Mouse (Mus musculus) neural tube, embryonic 14.5 days (tissue): ENCODE measurements at regions not wholly inside any gene's neighbourhood (a gene's known extent, or its start where the extent isn't known, plus 50 kb on each side); places are given as distances from the start of the nearest gene placed in this dataset.

Experiments used
- ATAC-seq: fragments of 200-750 bp; cut with Nextera tagmentation; 2 replicates; pipeline ENCODE4 v1.8.0; 2017; ENCODE audit warnings: low read depth, mild to moderate bottlenecking, moderate TSS enrichment, moderate library complexity
- H3K27ac ChIP-seq: fragments of 300-500 bp; sonication (generic); 2 replicates; pipeline ENCODE4 v1.5.1; 2014; ENCODE audit warnings: low read depth, mild to moderate bottlenecking, control low read depth, low read length, moderate library complexity, mixed read lengths
- H3K27me3 ChIP-seq: fragments of 300-500 bp; sonication (generic); 2 replicates; pipeline ENCODE4 v1.6.1; 2014; ENCODE audit warnings: low read length; ENCODE audit not compliant: control insufficient read depth, insufficient read depth
- H3K36me3 ChIP-seq: fragments of 300-500 bp; sonication (generic); 2 replicates; pipeline ENCODE4 v1.6.1; 2014; ENCODE audit warnings: low read length, mixed read lengths; ENCODE audit not compliant: control insufficient read depth, insufficient read depth
- H3K4me1 ChIP-seq: fragments of 300-500 bp; sonication (generic); 2 replicates; pipeline ENCODE4 v1.6.1; 2014; ENCODE audit warnings: low read length; ENCODE audit not compliant: control insufficient read depth, insufficient read depth
- H3K4me2 ChIP-seq: fragments of 300-500 bp; sonication (generic); 2 replicates; pipeline ENCODE4 v1.6.1; 2014; ENCODE audit warnings: mild to moderate bottlenecking, low read depth, low read length, control low read depth
- H3K4me3 ChIP-seq: fragments of 300-500 bp; sonication (generic); 2 replicates; pipeline ENCODE4 v1.5.1; 2014; ENCODE audit warnings: low read depth, low read length, control low read depth, mixed read lengths
- H3K9ac ChIP-seq: fragments of 300-500 bp; sonication (generic); replicated peaks from 2 replicates; pipeline ENCODE4 v1.6.1; 2014; ENCODE audit warnings: low read depth, mild to moderate bottlenecking, control low read depth, low read length, mixed read lengths
- H3K9me3 ChIP-seq: fragments of 300-500 bp; sonication (generic); 2 replicates; pipeline ENCODE4 v1.6.1; 2016; ENCODE audit warnings: low read length; ENCODE audit not compliant: control insufficient read depth
- WGBS: fragments of 180-500 bp; shearing (Covaris S2); extraction: QIAGEN DNeasy Blood & Tissue Kit; methylation state at CpG from one replicate; pipeline ENCODE4 v1.1.7; 2014; 5-methylcytosine and 5-hydroxymethylcytosine counted together

GRCm38 (mm10) chr4:152744366-152744765 is 266.7 kb upstream of the Kcnab2 start:
- 15% methylated on average over 11 of the region's 11 CpGs for WGBS
- Histone ChIP-seq H3K4me1 (peaks cover 3% of the 10 kb centered on the region; the same call in 1 of the 2 replicates), H3K4me3 (no peak overlapping the region), H3K4me2 (no peak overlapping the region), H3K27me3 (no peaks in the 10 kb centered on the region), H3K36me3 (no peaks in the 10 kb centered on the region), H3K27ac (no peak overlapping the region), H3K9me3 (no peaks in the 10 kb centered on the region; the same call in 1 of the 2 replicates), H3K9ac (no peak overlapping the region)
- ATAC-seq, result no peak

GRCm38 (mm10) chr4:152733017-152733416 is 255.3 kb upstream of the Kcnab2 start:
- Histone ChIP-seq H3K27me3 (no peaks in the 10 kb centered on the region), H3K36me3 (no peaks in the 10 kb centered on the region), H3K4me1 (no peaks in the 10 kb centered on the region), H3K4me3 (no peak overlapping the region), H3K4me2 (no peak overlapping the region), H3K9me3 (no peaks in the 10 kb centered on the region), H3K9ac (no peak overlapping the region), H3K27ac (no peak overlapping the region)
- no peak for ATAC-seq
- WGBS, result 86% methylated on average over 2 of the region's 2 CpGs

DNA sequence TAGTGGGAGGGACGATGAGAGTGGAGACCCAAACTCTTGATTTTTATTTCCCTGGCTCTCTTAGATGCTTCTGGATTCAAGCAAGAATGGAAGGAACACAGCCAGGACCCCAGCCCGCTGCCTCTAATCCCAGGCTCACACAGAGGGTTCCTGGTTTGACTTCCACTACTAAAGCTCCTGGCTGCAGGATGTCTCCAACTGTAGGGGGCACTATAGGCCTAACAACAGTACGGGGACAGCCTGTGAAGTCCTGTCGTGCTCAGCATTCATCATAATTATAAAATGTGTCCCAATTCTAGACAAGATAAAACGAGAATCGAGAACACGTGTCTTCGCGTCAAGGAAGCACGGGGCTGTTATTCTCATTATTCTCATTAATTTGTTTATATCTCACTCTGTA is 254.3 kb upstream of the Kcnab2 start:
- no peak overlapping the region for H3K27ac ChIP-seq
- no peaks in the 10 kb centered on the region for H3K27me3 ChIP-seq
- H3K4me2 ChIP-seq, result no peak overlapping the region
- H3K4me1 ChIP-seq, result no peaks in the 10 kb centered on the region
- no peak overlapping the region for H3K4me3 ChIP-seq
- no peaks in the 10 kb centered on the region for H3K9me3 ChIP-seq
- H3K36me3 ChIP-seq, result no peaks in the 10 kb centered on the region
- no peak for ATAC-seq
- H3K9ac ChIP-seq, result no peak overlapping the region
- WGBS, result 65% methylated on average over 10 of the region's 10 CpGs

DNA sequence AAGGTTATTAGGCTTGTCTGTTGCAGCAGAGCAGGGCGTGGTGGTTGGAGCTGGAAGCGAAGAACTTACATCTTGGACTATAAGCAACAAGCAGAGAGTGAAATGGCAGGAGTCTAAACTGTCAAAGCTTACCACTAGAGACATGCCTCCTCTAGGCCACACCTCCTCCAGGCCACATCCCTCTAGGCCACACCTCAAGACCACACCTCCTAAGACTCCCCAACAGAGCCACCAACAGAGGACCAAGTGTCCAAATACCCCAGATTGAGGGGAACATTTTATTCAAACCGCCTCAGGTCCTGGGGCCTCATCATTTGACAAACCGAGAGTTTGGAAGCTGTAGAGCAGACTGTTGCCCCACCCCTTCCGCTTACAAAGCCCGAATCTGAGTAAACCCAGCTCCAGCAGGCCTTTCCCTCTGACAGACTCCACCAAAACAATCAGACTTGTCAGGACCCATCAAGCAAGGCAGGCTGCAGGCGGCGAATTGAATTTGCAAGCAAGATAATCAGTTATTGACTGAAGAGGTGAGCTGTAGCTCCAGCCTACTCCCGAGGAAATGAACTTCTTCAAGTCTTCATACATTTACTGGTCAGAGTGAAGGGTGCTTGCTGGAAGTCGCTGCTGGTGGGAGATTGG is 253.5 kb upstream of the Kcnab2 start:
- Histone ChIP-seq H3K4me3 (no peak overlapping the region), H3K36me3 (no peaks in the 10 kb centered on the region), H3K9ac (no peak overlapping the region), H3K27me3 (no peaks in the 10 kb centered on the region), H3K9me3 (no peaks in the 10 kb centered on the region), H3K27ac (no peak overlapping the region), H3K4me2 (no peak overlapping the region), H3K4me1 (no peaks in the 10 kb centered on the region)
- ATAC-seq, result no peak
- 71% methylated on average over 10 of the region's 10 CpGs for WGBS

DNA sequence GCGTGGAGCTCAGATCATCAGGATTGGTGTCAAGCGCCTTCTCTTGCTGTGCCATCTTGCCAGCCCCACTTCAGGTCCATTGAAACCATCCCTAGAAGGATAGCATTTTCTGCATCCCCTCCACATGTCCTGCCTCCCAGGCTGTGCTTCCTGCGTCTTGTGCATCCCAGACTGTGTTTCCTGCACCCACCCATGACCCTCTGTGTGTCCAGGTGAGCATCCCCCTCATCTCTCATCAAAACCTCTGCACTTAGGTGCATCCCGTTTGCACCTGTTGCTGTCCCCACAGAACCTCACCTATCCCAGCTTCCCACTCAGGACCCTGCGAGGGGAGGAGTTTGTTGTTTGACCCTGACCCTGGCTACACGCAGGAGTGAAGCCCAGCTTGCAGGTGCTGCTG is 251.8 kb upstream of the Kcnab2 start:
- no peak for ATAC-seq
- H3K4me2 ChIP-seq, result no peak overlapping the region
- H3K4me3 ChIP-seq, result no peak overlapping the region
- 0 out of 2 replicates have a peak, but pooled peaks cover 7% of the 10 kb centered on the region for H3K4me1 ChIP-seq
- no peaks in the 10 kb centered on the region for H3K27me3 ChIP-seq
- no peak overlapping the region for H3K27ac ChIP-seq
- no peaks in the 10 kb centered on the region for H3K36me3 ChIP-seq
- 92% methylated on average over 6 of the region's 6 CpGs for WGBS
- H3K9me3 ChIP-seq, result no peaks in the 10 kb centered on the region
- no peak overlapping the region for H3K9ac ChIP-seq

DNA sequence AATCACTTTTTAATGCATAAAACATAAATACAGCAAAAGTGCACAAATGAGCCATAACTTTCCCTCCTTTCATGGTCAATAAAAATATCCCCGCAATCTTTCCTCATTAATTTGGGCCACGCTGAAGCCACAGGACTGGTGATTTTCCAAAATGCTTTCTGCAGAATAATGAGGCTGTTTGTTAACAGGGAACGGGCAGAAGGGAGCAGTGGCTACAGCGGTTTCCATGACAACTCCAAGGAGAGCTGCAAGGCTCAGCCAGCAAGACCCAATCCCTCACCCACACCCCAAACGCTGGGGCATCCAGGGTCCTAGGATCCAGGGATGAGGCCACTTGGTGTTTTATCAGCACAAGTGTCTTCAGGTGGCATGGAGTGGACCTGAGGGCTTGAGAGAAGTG is 248.2 kb upstream of the Kcnab2 start:
- Histone ChIP-seq H3K4me1 (0 out of 2 replicates have a peak, but pooled peaks cover 7% of the 10 kb centered on the region), H3K4me2 (no peak overlapping the region), H3K27ac (no peak overlapping the region), H3K36me3 (no peaks in the 10 kb centered on the region), H3K4me3 (no peak overlapping the region), H3K27me3 (no peaks in the 10 kb centered on the region), H3K9me3 (no peaks in the 10 kb centered on the region), H3K9ac (no peak overlapping the region)
- WGBS, result 15% methylated on average over 5 of the region's 5 CpGs
- ATAC-seq, result no peak

GRCm38 (mm10) chr4:152725423-152725822 is 247.8 kb upstream of the Kcnab2 start:
- Histone ChIP-seq H3K9me3 (no peaks in the 10 kb centered on the region), H3K4me2 (no peak overlapping the region), H3K9ac (no peak overlapping the region), H3K4me3 (no peak overlapping the region), H3K4me1 (0 out of 2 replicates have a peak, but pooled peaks cover 7% of the 10 kb centered on the region), H3K36me3 (no peaks in the 10 kb centered on the region), H3K27me3 (no peaks in the 10 kb centered on the region), H3K27ac (no peak overlapping the region)
- WGBS, result 43% methylated on average over 6 of the region's 6 CpGs
- ATAC-seq, result no peak

GRCm38 (mm10) chr4:152724741-152725140 is 247.1 kb upstream of the Kcnab2 start:
- 59% methylated on average over 7 of the region's 7 CpGs for WGBS
- ATAC-seq, result no peak

GRCm38 (mm10) chr4:152724026-152724425 is 246.4 kb upstream of the Kcnab2 start:
- 75% methylated on average over 10 of the region's 10 CpGs for WGBS
- Histone ChIP-seq H3K9ac (no peak overlapping the region), H3K4me1 (0 out of 2 replicates have a peak, but pooled peaks cover 7% of the 10 kb centered on the region), H3K4me2 (no peak overlapping the region), H3K36me3 (no peaks in the 10 kb centered on the region), H3K4me3 (no peak overlapping the region), H3K9me3 (no peaks in the 10 kb centered on the region), H3K27me3 (no peaks in the 10 kb centered on the region), H3K27ac (no peak overlapping the region)
- no peak for ATAC-seq

More at GRCm38 (mm10) chr4:152724741-152725140, 247.1 kb upstream of the Kcnab2 start:
- 0 out of 2 replicates have a peak overlapping the region, but pooled peaks have one; percentile 16 for H3K9ac ChIP-seq
- no peak overlapping the region for H3K27ac ChIP-seq
- no peaks in the 10 kb centered on the region for H3K36me3 ChIP-seq
- H3K4me3 ChIP-seq, result no peak overlapping the region
- no peaks in the 10 kb centered on the region for H3K9me3 ChIP-seq
- H3K4me1 ChIP-seq, result 0 out of 2 replicates have a peak, but pooled peaks cover 7% of the 10 kb centered on the region
- no peaks in the 10 kb centered on the region for H3K27me3 ChIP-seq
- H3K4me2 ChIP-seq, result no peak overlapping the region
